Mouse (Mus musculus) hindbrain, embryonic 16.5 days (tissue): ENCODE measurements around the gene Fam172a. TPM values are rescaled to one million over a fixed set of nuclear protein-coding genes. Genes with fewer than 3 reads are reported as not detected.

Experiments
- ATAC-seq: fragments of 200-750 bp; cut with Nextera tagmentation; 2 replicates; pipeline ENCODE4 v1.8.0; 2017; ENCODE audit warnings: moderate TSS enrichment, moderate library complexity
- H3K27ac ChIP-seq: fragments of 300-500 bp; sonication (generic); 2 replicates; pipeline ENCODE4 v1.5.1; 2014; ENCODE audit warnings: low read depth, mild to moderate bottlenecking, control low read depth, low read length, moderate library complexity
- H3K27me3 ChIP-seq: fragments of 300-500 bp; sonication (generic); replicated peaks from 2 replicates; pipeline ENCODE4 v1.6.1; 2014; ENCODE audit warnings: low read length; ENCODE audit not compliant: control insufficient read depth, insufficient read depth
- H3K36me3 ChIP-seq: fragments of 300-500 bp; sonication (generic); 2 replicates; pipeline ENCODE4 v1.6.1; 2014; ENCODE audit warnings: mild to moderate bottlenecking, low read length, moderate library complexity, mixed read lengths; ENCODE audit not compliant: control insufficient read depth, insufficient read depth
- H3K4me1 ChIP-seq: fragments of 300-500 bp; sonication (generic); 2 replicates; pipeline ENCODE4 v1.6.1; 2014; ENCODE audit warnings: low read depth, low read length; ENCODE audit not compliant: control insufficient read depth, insufficient read depth
- H3K4me2 ChIP-seq: fragments of 300-500 bp; sonication (generic); 2 replicates; pipeline ENCODE4 v1.6.1; 2014; ENCODE audit warnings: mild to moderate bottlenecking, low read length, control low read depth, moderate library complexity
- H3K4me3 ChIP-seq: fragments of 300-500 bp; sonication (generic); 2 replicates; pipeline ENCODE4 v1.5.1; 2014; ENCODE audit warnings: mild to moderate bottlenecking, low read length, control low read depth, moderate library complexity
- H3K9ac ChIP-seq: fragments of 300-500 bp; sonication (generic); 2 replicates; pipeline ENCODE4 v1.6.1; 2014; ENCODE audit warnings: low read depth, mild to moderate bottlenecking, control low read depth, low read length, moderate library complexity
- H3K9me3 ChIP-seq: fragments of 300-500 bp; sonication (generic); 2 replicates; pipeline ENCODE4 v1.6.1; 2014; ENCODE audit warnings: mild to moderate bottlenecking, low read length, moderate library complexity; ENCODE audit not compliant: control insufficient read depth
- WGBS: fragments of 180-500 bp; shearing (Covaris S2); extraction: QIAGEN DNeasy Blood & Tissue Kit; methylation state at CpG from one replicate; pipeline ENCODE4 v1.1.7; 2014; 5-methylcytosine and 5-hydroxymethylcytosine counted together
- polyA plus RNA-seq: library from polyadenylated mRNA; unstranded; fragments of >200 nt; fragmentation: Nextera tagmentation; extraction: Ambion mirVana; gene quantifications from 2 replicates; pipeline ENCODE4 v1.2.1, GENCODE M21; 2015

Gene Fam172a
- polyA plus RNA-seq, 1 experiment from 2014 or later: 40.8 TPM

GRCm38 (mm10) chr13:77991189-77991886 lies 289.5 kb downstream of the Fam172a start:
- H3K4me1 ChIP-seq: no peaks in the 10 kb centered on the region
- no peak overlapping the region for H3K4me3 ChIP-seq
- no peak overlapping the region for H3K27ac ChIP-seq
- no peaks in the 10 kb centered on the region for H3K27me3 ChIP-seq
- H3K9ac ChIP-seq: no peak overlapping the region
- WGBS: 77% methylated on average over 5 of the region's 5 CpGs
- no peak for ATAC-seq
- no peak overlapping the region for H3K4me2 ChIP-seq
- H3K36me3 ChIP-seq: no peaks in the 10 kb centered on the region
- H3K9me3 ChIP-seq: no peaks in the 10 kb centered on the region

GRCm38 (mm10) chr13:78004649-78005048 lies 302.8 kb downstream of the Fam172a start:
- H3K9me3 ChIP-seq: no peaks in the 10 kb centered on the region
- no peaks in the 10 kb centered on the region for H3K36me3 ChIP-seq
- WGBS: 41% methylated on average over 4 of the region's 4 CpGs
- H3K4me1 ChIP-seq: no peaks in the 10 kb centered on the region
- no peak for ATAC-seq
- no peak overlapping the region for H3K4me2 ChIP-seq
- no peak overlapping the region for H3K27ac ChIP-seq
- H3K27me3 ChIP-seq: no peaks in the 10 kb centered on the region
- H3K9ac ChIP-seq: no peak overlapping the region
- H3K4me3 ChIP-seq: no peak overlapping the region

- peak overlapping the region; percentile 8; the same call in 1 of the 2 replicates for H3K27ac ChIP-seq
- H3K4me2 ChIP-seq: no peak overlapping the region
- peak; percentile 72 for ATAC-seq
- H3K4me1 ChIP-seq: no peaks in the 10 kb centered on the region
- no peak overlapping the region for H3K4me3 ChIP-seq
- H3K9ac ChIP-seq: no peak overlapping the region
- H3K9me3 ChIP-seq: no peaks in the 10 kb centered on the region
- no peaks in the 10 kb centered on the region for H3K36me3 ChIP-seq
- H3K27me3 ChIP-seq: no peaks in the 10 kb centered on the region
- WGBS: 10% methylated on average over 3 of the region's 3 CpGs
Measured at GRCm38 (mm10) chr13:78005344-78005743, 303.5 kb downstream of the Fam172a start.

DNA sequence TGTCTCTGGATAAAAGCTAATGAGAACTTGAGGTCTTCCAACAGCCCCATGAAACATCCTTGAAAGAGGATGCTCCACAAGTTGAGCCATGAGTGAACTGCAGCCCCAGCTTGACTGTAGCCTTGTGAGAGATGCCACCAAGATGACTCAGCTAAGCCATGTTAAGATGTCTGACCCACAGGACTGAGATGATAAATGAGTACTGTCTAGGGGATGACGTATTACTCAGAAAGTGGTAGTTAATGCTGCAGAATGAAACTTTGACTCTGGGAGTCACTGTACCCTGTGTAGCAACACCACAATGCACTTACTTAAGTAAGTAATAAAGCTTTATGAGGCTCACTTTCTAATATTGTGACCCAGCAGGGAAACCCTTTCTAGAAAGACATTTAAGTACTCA lies 308.3 kb downstream of the Fam172a start:
- no peaks in the 10 kb centered on the region for H3K4me1 ChIP-seq
- H3K27me3 ChIP-seq: no peaks in the 10 kb centered on the region
- no peak overlapping the region for H3K4me2 ChIP-seq
- no peaks in the 10 kb centered on the region for H3K9me3 ChIP-seq
- H3K4me3 ChIP-seq: no peak overlapping the region
- H3K36me3 ChIP-seq: no peaks in the 10 kb centered on the region
- 91% methylated on average over 1 of the region's 1 CpGs for WGBS
- no peak overlapping the region for H3K9ac ChIP-seq
- H3K27ac ChIP-seq: no peak overlapping the region
- no peak for ATAC-seq

DNA sequence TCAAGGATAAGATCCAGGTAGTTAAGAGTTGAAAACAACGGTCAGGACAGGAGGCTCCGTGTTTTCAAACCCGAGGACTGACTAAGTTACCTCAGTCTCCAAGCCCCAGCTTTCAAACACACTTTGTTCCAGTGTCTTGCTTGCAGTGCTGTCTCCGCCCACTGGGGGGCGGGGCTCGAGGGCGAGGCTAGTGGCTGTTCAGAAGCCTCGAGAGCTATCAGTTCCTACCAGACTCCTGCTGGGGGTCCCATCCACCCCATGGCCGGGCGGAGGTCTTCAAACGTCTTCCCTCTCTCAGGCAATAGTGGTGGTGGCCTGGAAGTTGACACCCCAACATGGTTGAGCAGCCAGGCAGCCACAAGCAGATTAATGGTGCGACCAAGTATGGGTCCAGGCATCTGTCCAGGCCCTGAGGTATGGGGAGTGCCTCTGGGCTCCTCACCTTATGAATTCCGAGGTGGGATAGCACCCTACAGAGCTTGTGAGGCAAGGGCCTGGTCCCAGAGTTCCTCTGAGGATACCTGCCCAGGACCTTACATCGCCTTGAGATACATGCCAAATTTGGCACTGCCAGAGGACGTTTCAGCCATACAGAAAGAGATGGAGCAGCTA lies 323.0 kb downstream of the Fam172a start, which contains the start of gene Pou5f2:
Gene Pou5f2, plus strand, starts transcription at position 220 of the 612 bp plus-strand sequence.
- Histone ChIP-seq H3K27me3 (no peaks in the 10 kb centered on the region), H3K36me3 (0 out of 2 replicates have a peak, but pooled peaks cover 3% of the 10 kb centered on the region), H3K9me3 (no peaks in the 10 kb centered on the region), H3K9ac (no peak within 1 kb of the TSS), H3K4me3 (no peak within 1 kb of the TSS), H3K27ac (no peak within 1 kb of the TSS), H3K4me1 (no peaks in the 10 kb centered on the region), H3K4me2 (no peak within 1 kb of the TSS)
- ATAC-seq: no peak
- 56% methylated on average over 15 of the region's 15 CpGs for WGBS

- H3K4me2 ChIP-seq: no peak overlapping the region
- H3K4me3 ChIP-seq: no peak overlapping the region
- no peak for ATAC-seq
- no peak overlapping the region for H3K27ac ChIP-seq
- H3K36me3 ChIP-seq: no peaks in the 10 kb centered on the region
- H3K9ac ChIP-seq: no peak overlapping the region
- H3K9me3 ChIP-seq: no peaks in the 10 kb centered on the region
- H3K4me1 ChIP-seq: no peaks in the 10 kb centered on the region
- no peaks in the 10 kb centered on the region for H3K27me3 ChIP-seq
- WGBS: 55% methylated on average over 1 of the region's 1 CpGs
Measured at GRCm38 (mm10) chr13:78032821-78033220, 331.0 kb downstream of the Fam172a start.

- H3K4me3 ChIP-seq: no peak overlapping the region
- no peaks in the 10 kb centered on the region for H3K27me3 ChIP-seq
- H3K36me3 ChIP-seq: no peaks in the 10 kb centered on the region
- H3K27ac ChIP-seq: no peak overlapping the region
- no peak overlapping the region for H3K9ac ChIP-seq
- H3K4me1 ChIP-seq: no peaks in the 10 kb centered on the region
- no peak overlapping the region for H3K4me2 ChIP-seq
- 87% methylated on average over 1 of the region's 1 CpGs for WGBS
- H3K9me3 ChIP-seq: no peaks in the 10 kb centered on the region
- ATAC-seq: no peak
Measured at GRCm38 (mm10) chr13:78037203-78037602, 335.4 kb downstream of the Fam172a start.

GRCm38 (mm10) chr13:78043203-78043602 lies 341.4 kb downstream of the Fam172a start:
- Histone ChIP-seq H3K4me1 (no peaks in the 10 kb centered on the region), H3K4me2 (no peak overlapping the region), H3K9me3 (no peaks in the 10 kb centered on the region), H3K4me3 (no peak overlapping the region), H3K36me3 (no peaks in the 10 kb centered on the region), H3K27ac (no peak overlapping the region), H3K9ac (no peak overlapping the region), H3K27me3 (no peaks in the 10 kb centered on the region)
- no peak; the same call in 1 of the 2 replicates for ATAC-seq
- 67% methylated on average over 6 of the region's 6 CpGs for whole genome bisulfite sequencing

GRCm38 (mm10) chr13:78045116-78045515 lies 343.3 kb downstream of the Fam172a start:
- Histone ChIP-seq H3K4me2 (no peak overlapping the region), H3K9ac (no peak overlapping the region), H3K4me3 (no peak overlapping the region), H3K27ac (no peak overlapping the region), H3K4me1 (no peaks in the 10 kb centered on the region), H3K9me3 (no peaks in the 10 kb centered on the region), H3K27me3 (no peaks in the 10 kb centered on the region), H3K36me3 (no peaks in the 10 kb centered on the region)
- no peak for ATAC-seq
- 72% methylated on average over 5 of the region's 5 CpGs for WGBS
